Mouse (Mus musculus): ENCODE measurements at regions not wholly inside any gene's neighbourhood (a gene's known extent, or its start where the extent isn't known, plus 50 kb on each side); places are given as distances from the start of the nearest gene placed in this dataset.

GRCm38 (mm10) chr12:29028171-29028570 lies 276.6 kb downstream of the Eipr1 start:
- no peak for TF ChIP-seq CTCF (conservative IDR thresholded peaks at IDR 0.05; ENCODE audit: insufficient read depth, insufficient read length, low read depth, low read length)
- TF ChIP-seq POLR2A (IDR thresholded peaks at IDR 0.05; ENCODE audit: low read depth, low read length) = no peak

All from kidney, adult 2 months (tissue).